ENCODE assay signal across 17 mouse cellular contexts in the genomic region with DNA sequence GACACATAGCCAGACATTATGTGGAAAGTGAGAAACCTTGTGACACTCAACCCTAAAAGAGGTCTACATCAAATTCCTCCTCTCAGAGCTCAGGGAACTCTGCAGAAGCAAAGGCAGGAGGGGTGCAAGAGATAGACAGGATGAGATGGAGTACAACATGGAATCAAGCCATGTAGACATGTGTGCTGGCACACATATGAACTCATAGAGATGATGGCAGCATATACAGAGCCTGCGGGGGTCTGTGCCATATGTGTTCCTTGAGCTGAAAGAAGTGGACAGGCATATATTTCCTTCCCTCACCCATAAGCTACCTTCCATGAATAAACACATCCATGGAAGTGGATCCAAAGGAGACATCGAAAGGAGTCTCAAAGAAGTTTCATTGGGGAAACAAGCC.
"Had no signal": no experiment of that assay in that cellular context is flagged by ENCODE, and none has a peak within 500 bp of the region (broad histone marks: within the 10 kb centered on the region; RNA-seq: fewer than 3 reads in every experiment).

No protein-coding gene starts in this region.

- H3K27ac ChIP-seq: lung, embryonic 15.5 days; macrophage; midbrain, embryonic 13.5 days; midbrain, embryonic 15.5 days; neural tube, embryonic 12.5 days; stomach, embryonic 15.5 days; stomach, postnatal 0 days had no signal

- DNase-seq: lung, adult 2 months; lung, postnatal 14 days; lung, postnatal 36 days; right cerebral cortex, postnatal 14 days; thymus, adult 2 months; thymus, postnatal 25 days; thymus, postnatal 4 days had no signal

- H3K36me3 ChIP-seq: lung, embryonic 15.5 days; midbrain, embryonic 13.5 days; midbrain, embryonic 15.5 days; neural tube, embryonic 12.5 days; stomach, embryonic 15.5 days had no signal

- H3K4me3 ChIP-seq: lung, embryonic 15.5 days; megakaryocyte, embryonic 14.5 days; midbrain, embryonic 13.5 days; midbrain, embryonic 15.5 days; neural tube, embryonic 12.5 days; stomach, embryonic 15.5 days had no signal

- ATAC-seq: lung, postnatal 0 days; midbrain, embryonic 13.5 days; midbrain, embryonic 15.5 days had no signal

- H3K9ac ChIP-seq: lung, embryonic 15.5 days; midbrain, embryonic 13.5 days; midbrain, embryonic 15.5 days; neural tube, embryonic 12.5 days; stomach, embryonic 15.5 days had no signal

- H3K9me3 ChIP-seq: lung, embryonic 15.5 days; midbrain, embryonic 13.5 days; midbrain, embryonic 15.5 days; neural tube, embryonic 12.5 days; stomach, embryonic 15.5 days had no signal

- H3K4me1 ChIP-seq: lung, embryonic 15.5 days; megakaryocyte, embryonic 14.5 days; midbrain, embryonic 13.5 days; midbrain, embryonic 15.5 days; neural tube, embryonic 12.5 days; stomach, embryonic 15.5 days had no signal

- H3K27me3 ChIP-seq: lung, embryonic 15.5 days; megakaryocyte, embryonic 14.5 days; midbrain, embryonic 13.5 days; midbrain, embryonic 15.5 days; neural tube, embryonic 12.5 days; stomach, embryonic 15.5 days had no signal

- H3K4me2 ChIP-seq: lung, embryonic 15.5 days; midbrain, embryonic 11.5 days; midbrain, embryonic 13.5 days; midbrain, embryonic 15.5 days; neural tube, embryonic 12.5 days; stomach, embryonic 15.5 days had no signal
